Mouse (Mus musculus): ENCODE data around the gene Tada2b.

DNA sequence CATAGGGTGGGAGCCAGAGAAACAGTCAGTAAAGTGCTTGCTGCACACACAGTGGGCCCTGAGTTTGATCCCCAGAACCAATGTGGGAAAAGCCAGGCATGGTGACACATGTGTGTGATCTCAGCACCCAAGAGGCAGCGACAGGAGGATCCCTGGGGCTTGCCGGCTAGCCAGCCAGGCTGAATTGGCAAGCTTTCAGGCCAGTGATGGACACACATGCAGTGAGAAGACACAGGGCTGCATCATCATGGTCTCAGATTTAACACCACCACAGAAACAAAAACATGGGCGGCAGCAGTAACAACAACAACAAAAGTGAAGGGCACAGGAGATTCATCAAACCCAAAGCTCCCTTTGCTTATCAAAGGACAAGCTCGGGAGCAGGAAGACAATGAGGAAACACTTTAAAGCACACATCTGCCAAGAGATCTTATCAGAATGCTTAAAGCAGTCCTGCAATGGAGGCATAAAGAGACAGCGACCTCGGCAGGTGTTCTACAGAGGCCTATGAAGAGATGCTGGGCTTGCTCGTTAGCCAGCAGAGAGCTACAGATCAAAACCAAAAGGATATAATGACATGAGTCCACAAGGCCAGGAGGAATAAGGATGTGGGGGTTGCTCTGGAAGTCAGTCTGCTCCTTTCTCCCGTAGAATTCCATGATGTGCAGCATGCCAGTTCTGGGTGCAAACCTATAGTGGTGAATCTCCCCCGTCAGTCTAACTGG is 37.8 kb downstream of the Tada2b start:
- TF ChIP-seq CTCF (IDR thresholded peaks at IDR 0.05; ENCODE audit: low read depth) (no peak), EP300 (IDR thresholded peaks at IDR 0.05; ENCODE audit: low read depth) (no peak)
